Mouse (Mus musculus): ENCODE measurements around the gene Rab26.

Gene Rab26

DNA sequence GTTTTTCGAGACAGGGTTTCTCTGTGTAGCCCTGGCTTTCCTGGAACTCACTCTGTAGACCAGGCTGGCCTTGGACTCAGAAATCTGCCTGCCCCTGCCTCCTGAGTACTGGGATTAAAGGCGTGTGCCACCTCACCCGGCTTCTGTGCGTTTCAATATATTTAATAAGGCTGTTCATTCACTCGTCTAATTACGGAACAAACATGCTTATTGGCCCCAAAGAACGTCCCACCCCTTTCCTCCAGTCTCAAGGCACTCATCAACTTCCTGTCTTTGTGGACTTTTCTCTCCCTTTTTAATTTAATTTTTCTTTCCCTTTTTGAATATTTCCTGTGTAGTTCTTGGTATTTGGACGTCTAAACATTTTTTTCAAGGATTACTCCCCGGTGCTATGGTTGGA is 14.4 kb upstream of the Rab26 start:
- no peak for DNase-seq (ENCODE audit: low spot score)

DNA sequence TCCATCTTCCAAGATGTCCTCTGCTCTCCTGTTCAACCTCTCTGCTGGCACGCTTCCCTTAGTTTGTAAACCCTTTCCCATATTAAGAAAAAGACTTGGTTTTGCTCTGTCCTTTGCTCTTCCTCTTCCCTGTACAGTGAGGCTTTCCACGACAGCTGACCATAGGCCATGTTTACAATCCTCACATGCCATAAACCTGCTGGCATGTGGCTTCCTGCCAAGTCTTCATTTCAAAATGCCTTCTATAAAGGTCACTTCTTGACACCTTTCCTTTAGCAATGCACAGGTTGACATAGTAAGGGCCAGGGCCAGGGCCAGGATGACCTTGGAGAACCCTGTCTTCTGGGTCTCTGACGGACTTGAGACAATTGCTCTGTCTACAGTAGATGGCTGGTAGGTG is 12.2 kb upstream of the Rab26 start:
- no peak for DNase-seq (ENCODE audit: low spot score)

DNA sequence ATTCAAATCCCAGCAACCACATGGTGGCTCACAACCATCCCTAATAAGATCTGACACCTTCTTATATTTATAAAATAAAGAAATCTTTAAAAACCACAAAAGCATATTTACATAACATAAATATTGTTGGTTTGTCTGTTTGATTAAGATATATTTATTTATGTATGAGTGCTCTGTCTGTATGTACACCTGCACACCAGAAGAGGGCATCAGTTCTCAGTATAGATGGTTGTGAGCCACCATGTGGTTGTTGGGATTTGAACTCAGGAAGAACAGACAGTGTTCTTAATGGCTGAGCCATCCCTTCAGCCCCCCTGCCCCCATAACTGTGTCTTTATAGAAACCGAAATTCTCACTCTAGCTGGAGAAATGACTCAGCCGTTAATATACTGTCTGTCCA is 11.2 kb upstream of the Rab26 start:
- DNase-seq (ENCODE audit: low spot score) = no peak

DNA sequence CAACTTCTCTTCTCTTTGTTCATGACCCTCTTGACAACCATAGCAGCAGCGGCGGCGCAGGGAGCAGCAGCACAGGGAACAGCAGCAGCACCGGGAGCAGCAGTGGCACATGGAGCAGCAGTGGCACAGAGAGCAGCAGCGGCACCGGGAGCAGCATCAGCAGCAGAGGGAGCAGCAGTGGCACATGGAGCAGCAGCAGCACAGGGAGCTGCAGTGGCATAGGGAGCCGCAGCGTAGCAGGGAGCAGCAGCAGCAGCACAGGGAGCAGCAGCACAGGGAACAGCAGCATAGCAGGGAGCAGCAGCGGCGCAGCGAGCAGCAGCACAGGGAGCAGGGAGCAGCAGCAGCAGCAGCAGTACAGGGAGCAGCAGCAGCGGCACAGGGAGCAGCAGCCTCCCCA is 10.6 kb upstream of the Rab26 start:
- DNase-seq (ENCODE audit: low spot score) = no peak

DNA sequence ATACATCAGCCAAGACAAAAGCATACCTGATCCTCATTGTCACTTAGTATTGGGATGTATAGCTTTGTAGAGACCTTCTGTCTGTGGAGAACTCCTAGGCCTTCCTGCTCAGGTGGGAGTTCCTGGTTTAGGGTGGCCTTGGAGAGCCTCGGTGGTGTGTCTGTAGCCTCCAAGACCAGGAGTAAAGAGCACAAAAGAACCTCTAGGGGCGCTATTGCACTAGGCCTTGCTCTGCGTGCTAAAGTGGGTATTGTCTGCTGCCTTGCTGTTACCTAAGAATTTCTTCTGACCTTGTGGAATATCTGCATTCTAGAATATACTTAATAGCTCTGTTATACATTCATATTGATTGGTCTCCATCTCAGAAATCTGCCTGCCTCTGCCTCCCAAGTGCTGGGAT is 6.4 kb upstream of the Rab26 start:
- DNase-seq (ENCODE audit: low spot score) = no peak

DNA sequence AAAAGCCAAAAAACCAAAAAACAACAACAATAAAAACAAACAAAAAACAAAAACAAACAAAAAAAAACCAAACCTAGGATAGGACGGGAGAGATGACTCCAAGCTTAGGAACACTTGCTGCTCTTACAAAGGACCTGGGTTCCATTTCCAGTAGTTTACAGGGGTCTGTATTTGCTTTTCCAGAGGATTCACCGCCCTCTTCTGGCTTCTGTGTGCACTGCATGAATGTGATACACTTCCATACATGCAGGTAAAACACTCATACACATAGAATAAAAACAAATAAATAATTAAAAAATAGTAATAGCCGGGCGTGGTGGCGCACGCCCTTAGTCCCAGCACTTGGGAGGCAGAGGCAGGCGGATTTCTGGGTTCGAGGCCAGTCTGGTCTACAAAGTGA is 4.9 kb upstream of the Rab26 start:
- DNase-seq (ENCODE audit: low spot score) = peak; percentile 33

DNA sequence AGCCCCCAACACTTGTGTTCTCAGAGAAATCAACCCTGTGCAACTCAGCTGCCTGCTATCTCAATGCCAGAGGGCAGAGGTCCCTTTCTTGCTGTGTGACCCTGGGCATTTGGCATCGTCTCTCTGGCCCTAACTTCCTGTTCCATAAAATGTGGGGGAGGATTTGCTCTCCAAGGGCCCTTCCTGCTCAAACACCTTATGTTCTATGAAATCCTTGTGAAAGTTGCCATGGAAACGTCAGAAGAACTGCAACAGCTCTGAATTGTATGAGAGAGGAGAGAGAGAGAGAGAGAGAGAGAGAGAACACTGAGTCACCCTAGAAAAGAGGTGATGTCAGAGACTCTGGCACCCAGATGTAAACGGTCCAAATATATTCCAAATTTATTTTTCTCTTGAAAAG is 3.5 kb upstream of the Rab26 start:
- no peak for DNase-seq (ENCODE audit: low spot score)

DNA sequence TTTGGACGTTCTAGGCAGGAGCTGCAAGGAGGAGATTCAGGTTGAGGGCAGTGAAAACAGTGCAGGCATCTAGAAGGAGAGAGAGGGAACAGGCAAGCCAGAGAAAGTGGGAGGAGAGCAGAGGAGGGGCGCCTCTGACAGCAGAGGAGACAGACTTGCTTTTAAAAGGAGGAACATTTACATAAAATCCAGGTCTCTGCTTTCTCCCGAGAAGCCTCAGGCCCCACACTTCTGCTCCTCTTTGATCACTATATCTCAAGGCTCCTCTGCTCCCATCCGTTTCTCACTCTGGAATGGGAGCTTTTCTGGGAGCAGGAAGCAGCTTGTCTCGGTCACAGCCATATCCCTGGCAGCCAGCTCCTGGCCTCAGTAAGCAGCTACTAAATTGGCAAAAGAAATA is 1.3 kb upstream of the Rab26 start:
- DNase-seq (ENCODE audit: low spot score) = no peak

DNA sequence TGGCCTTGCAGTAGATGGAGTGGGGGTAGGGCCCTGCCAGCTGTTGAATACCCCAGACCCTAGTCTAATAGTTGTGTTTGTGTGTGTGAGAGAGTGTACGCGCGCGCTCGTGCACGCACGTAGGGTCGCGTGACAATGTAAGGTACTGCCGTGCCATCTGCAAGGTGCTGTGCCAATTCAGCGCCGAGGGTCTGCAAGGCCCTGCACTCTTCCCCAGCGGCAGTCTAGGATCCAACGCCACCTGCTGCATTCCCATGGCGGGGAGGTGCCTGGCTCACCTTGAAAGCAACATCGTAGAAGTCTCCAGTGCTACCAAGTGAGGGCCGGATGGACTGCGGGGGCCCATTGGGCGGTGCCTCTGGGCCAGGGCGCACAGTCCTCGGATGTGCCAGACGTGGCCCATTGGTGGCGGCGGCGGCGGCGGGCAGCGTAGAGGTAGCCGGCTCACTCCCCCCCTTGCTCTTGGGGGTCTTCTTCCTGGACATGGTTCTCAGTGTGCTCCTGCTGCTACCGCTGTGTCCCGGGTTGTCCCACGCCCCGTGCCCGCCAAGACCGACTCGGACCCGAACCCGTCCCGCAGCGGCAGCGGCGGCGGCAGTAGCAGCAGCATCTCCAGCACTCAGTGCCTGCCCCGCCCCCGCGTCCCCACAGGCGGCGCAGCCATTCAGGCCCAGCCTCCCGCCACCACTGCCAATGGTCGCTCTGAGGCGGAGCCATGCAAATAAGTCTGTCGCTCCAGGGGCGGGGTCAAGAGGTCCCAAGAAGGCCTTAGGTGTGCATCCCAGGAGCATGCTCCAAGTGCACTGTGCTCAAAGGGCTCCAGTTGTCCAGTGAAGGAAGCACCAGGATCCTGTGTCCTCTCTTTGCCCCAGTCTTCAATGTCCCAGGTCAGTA is 664 bp downstream of the Rab26 start:
- DNase-seq (ENCODE audit: low spot score) = peak; percentile 70

DNA sequence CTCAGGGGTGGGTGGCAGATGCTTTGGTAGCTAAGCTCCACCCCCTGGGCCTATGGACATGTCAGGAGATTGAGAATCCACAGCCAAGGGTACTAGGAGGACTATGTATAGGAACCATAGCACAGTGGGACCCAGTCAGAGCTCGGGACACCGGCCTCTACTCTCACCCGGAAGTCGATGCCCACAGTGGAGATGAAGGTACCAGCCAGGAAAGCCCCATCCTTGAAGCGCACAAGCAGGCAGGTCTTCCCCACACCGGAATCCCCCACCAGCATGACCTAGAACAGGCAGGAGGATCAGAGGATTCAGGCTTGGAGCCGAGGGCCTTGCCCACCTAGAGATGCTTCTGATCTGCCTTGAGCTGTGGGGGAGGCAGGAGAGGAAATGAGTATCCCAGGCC is 2.0 kb downstream of the Rab26 start:
- no peak for DNase-seq (ENCODE audit: low spot score)

DNA sequence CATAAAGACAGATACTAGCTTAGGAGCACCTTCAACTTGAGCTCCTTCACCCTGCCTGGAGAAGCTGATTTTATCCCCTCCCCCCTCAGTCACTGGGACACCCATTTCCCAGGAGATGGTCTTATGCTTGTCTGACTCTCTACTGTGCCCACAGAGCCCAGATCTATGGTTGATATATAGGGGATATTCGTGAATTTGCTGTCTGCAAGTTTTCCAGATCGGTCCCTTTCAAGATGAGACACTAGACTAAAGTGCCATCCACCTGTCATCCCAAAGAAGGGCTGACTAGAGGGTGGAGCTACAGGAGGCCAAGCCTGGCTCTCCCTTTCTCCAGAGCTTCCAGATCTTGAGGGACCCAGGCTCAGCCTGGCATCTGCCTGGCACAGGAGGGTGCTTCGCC is 2.9 kb downstream of the Rab26 start:
- no peak for DNase-seq (ENCODE audit: low spot score)

DNA sequence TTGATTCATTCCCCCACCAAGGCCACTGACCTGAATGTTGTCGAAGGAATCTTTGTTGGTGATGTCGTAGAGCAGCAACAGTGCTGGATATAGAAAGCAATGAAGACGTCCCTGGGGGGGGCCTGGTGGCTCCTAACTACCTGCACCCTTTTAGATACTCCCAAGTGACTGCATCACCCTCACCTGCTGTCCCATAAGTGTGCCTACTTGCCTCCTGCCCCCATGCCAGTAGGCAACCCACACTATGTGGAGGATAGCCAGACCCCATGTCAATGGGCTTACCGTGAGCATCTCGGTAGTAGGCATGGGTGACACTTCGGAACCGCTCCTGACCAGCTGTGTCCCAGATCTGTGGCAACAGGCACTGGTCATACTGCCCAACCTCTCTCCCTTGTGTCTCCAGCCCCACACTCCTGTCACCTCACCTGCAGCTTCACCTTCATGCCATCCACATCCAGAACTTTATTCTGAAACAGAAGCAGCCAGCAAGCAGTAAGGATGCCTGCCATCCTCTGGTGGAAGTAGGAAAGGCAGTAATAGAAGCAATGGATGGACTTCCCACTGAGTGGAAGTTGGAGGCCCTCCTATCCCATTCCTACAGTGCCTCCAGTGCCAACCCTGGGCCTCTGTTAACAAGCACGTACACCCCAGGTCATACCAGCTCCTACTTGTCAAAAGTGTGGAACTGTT is 3.5 kb downstream of the Rab26 start:
- no peak for DNase-seq (ENCODE audit: low spot score)

DNA sequence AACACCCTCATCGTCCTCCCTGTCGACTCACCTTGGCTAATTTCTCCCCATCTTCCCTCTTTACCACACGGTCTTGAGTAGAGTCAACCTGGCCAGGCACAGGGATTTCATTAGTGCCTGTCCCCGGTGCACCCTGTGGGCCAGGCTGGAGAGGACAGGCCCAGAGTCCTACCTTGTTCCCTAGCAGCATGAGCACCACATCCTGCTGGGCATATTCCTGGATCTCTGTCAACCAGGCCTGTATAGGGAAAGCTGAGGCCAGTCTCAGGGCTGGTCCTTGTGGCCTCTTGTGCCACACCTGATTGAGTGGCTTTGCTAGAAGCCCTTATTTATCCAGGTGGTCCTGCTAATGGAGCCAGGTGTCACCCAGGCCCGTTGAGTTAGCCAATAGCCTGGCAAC is 4.1 kb downstream of the Rab26 start:
- DNase-seq (ENCODE audit: low spot score) = no peak

DNA sequence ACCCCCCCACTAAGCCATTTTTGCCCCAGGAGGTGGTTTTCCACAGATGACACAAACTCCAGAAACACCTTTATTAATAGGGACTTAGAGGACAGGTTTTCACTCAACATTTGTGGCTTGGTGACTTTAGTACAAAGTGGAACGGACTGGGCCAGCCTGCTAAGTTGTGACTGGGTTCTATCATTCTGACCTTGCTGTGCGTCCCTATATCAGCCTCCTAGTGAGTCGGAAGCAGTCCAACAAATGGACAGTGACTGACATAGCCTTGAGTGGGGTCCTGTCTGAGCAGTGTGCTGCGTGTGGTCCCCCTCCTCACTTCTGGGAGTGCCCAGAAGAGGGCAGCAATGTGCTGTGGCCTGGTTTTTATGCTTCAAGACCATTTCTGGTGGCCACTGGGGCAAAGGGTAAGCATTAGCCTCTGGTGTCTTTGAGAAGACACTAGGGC is 5.0 kb downstream of the Rab26 start:
- DNase-seq (ENCODE audit: low spot score) = peak; percentile 36

DNA sequence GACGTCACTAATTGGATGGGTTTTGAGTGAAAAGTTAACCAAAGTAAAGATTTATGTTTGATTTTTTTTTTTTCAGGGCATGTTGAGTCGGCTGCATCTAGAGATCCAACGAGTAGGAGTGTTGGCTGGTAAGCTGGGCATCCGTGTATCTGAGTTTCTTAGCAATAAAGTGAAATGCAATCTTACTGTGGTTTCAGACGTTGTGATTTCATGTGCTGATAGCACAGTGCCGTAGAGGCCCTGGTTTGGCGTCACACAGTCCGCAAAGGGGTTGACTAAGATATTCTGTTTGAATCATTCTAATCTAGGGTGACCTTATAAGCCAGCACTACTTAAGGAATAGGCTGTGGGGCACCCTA is 5.5 kb downstream of the Rab26 start:
- no peak for DNase-seq (ENCODE audit: low spot score)

DNA sequence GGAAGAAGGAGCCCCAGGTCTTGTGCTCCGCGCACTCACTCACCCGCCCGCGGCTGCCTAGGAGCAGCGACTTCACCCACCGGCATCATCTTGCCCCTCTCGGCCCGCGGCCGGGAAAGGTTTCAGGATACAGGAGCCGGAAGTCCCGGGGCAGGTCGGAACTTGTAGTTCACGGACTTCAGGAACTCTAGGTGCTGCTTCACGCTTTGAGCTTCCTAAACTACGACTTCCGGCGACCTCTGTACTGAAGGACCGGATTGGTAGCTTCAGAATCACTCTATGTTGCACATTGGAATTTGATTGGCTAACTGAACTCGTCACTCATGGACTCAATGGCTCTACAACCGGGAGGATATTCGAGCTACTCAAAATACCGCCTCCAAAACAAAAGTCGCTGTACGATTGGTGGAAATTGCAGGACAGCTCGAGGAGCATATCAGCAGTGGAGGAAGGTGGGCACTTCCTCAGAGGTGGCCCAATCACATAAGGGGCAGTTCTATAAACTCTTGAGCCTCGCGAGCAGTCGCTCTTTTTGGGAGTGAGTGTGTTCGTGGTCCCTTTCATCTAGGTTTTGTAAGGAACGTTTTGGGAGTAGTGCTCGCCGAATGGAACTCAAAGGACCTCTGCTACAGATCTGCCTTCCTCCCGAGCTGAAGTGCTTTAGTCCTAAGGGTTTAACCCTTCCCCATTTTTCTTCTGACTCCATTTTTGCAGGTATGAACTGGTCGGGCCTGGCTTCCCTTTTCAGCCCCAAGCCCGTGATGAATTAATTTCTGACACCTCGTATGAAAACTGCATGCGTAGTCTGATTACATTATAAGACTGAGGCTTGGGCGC is 6.1 kb downstream of the Rab26 start, which contains the start of gene Traf7:
Gene Traf7, minus strand, starts transcription at position 216 of the 837 bp plus-strand sequence.
- peak; percentile 83 for DNase-seq (ENCODE audit: low spot score)

DNA sequence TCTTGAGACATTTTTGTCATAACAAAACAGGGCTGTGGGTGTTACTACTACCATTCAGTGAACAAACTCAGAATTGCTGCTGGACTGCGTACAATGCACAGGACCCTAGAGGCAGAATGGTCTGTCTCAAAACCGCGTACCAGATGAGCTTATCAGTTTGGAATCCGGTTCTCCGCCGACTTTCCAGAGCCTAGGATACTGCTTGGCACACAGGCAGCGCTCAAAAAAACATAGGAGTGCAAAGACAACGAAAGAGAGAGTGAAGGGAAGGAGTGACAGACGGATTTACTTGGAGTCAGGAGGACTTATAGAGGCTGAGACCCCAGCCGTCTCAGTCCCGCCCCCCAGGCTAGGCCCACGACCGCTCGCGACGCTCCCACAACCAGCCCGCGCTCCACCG is 6.7 kb downstream of the Rab26 start:
- DNase-seq (ENCODE audit: low spot score) = no peak

DNA sequence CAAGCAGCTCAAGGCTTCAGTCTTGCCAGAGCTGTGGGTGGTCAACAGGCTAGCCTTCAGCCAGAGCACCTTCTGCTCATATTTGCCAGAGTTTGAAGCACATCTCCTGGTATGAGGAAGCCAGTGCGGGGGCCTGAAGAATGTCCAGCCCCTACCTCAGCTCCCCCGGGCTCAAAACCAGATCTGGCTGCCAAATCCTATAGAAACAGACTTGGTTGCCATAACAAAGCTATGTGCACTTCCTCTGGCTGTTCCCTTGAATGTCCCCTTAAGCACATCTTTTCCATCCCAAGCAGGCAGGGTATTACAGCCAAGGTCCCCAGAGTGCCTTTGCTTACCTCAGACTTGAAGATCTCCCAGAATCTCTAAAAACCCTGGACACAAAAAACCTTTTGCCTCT is 9.3 kb downstream of the Rab26 start:
- DNase-seq (ENCODE audit: low spot score) = no peak

DNA sequence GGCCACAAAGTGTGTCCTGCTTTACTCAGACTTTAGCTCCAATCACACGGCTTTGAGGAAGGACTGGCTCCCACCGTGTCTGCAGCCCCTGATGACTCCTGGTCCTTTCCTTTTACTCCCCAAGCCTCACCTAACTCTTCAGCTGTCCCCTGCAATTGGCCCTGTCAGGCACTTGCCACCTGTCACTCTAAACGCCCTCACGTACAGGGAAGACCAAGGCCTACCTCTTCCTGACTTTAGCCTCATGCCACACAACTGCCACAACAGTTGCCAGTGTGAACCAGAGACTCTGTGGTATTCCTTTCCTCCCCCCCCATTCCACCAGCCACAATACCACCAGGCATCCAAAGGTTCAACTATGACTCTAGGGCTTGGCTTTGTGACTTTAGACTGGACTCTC is 13.6 kb downstream of the Rab26 start:
- no peak for DNase-seq (ENCODE audit: low spot score)

DNA sequence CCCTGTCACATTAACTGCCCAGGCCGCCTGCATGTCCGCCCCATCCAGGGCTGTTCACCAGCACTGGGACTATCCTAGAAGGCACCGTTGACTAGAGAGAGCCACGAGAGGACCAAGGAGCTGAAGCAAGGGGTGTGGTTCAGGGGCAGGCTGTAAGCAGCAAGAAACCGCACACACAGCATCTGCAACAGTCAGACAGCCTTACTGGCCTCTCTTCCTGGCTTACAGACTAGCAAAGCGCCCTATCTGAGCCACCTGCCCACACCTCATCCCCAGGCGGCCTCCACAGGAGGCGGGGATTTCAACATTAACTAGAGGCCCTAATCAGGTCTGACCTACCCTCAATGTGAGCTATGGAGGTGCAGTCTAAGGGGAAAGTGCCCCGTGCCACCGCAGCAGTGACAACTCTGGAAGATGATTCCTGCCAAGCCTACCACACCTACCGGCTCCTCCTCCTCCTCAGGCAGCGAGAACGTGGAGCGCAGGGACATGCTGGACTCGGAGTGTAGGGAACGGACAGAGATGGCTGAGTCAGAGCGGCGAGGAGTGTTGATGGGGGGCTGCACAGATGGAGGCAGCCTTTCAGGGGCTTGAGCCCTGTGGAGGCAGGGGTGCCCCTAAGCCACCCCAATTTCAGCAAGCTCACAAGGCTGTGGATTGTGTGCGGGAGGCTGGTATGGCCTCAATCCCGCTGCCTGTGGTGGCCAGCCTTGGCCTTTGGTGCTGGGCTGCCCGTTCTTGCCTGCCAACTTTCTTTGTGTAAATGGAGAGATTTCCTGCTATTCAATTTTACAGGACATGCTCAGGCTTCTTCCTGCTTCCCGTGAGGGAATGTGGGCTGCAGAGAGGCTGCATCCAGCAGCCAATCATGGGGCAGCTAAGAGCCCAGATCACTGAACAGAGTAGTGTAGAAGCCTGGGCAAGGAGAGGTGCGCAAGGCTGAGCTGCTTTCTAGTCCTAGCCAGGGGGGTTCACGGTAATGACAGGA is 19.4 kb downstream of the Rab26 start:
- DNase-seq (ENCODE audit: low spot score) = no peak

DNA sequence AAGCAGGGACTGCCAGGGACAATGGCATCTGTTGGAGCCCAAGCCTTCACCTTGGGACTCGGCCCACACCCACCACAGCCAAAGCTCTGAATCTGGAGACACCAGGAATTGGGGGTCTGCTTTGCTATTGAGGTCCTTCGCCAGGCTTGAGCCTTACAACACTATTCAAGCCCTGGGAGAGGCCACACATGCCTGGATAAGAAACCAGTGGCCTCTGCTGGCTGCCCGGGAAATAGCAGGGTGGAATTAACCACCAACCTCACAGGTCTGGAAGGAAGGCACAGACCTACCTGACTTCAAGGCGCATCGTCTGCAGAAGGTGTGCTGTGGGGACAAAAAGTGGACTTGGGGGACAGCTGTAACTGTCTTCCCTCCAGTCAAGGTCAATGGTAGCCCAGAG is 20.4 kb downstream of the Rab26 start:
- peak; percentile 38 for DNase-seq (ENCODE audit: low spot score)
